Mouse (Mus musculus) ovary, postnatal 36 days (tissue): Measurements from ENCODE around the gene Ptpra.
"Not testable (repeated sequence)": the region's sequence is repeated elsewhere in the genome, so short reads cannot be mapped to it uniquely, and the experiment has no call there.

Experiments used
- DNase-seq: peaks from one replicate; pipeline ENCODE4 v3.0.0; 2022; ENCODE audit warnings: low spot score, mixed read lengths

Ptpra gene

DNA sequence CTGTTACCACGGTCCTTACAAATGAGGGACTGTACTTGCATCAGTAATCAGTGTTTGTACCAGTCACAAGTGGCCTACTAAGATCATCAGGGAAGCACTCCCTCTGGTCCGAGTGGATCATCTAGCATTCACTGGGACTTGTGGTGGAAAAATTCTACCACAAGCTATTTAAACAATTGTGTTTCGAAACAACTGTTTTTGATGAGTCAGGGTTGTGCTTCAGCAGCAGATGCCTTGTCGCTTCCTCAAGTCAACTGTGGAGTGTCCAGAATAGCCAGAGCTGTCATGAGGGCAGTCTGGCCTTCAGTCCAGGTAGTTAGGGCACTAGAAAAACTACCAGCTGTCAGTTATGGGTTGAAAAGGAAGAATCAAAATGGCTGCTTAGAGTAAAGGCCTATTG lies 38.5 kb downstream of the Ptpra start:
- no peak for DNase-seq

GRCm38 (mm10) chr2:130491162-130491561 lies 41.1 kb downstream of the Ptpra start:
- no peak for DNase-seq

DNA sequence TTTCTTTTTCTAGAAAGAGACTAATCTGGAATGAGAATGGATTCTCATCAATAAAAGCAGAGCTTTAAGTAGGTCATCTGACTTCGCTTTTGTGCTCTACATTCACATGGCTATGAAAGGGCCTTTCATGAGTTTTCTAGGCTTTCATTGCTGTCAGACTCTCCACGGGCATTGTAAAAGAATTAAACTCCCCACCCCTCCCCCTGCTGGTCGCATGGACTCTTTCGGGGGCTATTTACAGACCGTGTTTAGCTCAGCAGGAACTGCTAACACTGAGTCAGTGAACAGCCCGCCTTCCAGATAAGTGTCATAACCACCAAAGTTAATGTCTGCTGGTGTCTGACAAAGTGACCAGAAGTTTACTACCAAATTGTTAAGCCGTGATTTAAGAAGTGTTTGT lies 41.5 kb downstream of the Ptpra start:
- DNase-seq, result no peak

DNA sequence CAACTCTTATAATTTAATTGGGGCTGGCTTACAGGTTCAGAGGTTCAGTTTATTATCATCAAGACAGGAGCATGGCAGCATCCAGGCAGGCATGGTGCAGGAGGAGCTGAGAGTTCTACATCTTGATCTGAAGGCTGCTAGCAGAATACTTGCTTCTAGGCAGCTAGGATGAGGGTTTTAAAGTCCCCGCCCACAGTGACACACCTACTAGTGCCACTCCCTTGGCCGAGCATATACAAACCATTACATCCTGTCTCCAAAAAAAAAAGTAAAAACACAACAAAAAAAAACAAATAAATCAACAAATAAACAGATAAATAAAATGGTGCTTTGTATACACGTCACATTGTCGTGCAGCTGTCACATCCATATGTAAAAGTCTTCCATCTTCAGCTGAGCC lies 45.0 kb downstream of the Ptpra start:
- not testable (repeated sequence) for DNase-seq

DNA sequence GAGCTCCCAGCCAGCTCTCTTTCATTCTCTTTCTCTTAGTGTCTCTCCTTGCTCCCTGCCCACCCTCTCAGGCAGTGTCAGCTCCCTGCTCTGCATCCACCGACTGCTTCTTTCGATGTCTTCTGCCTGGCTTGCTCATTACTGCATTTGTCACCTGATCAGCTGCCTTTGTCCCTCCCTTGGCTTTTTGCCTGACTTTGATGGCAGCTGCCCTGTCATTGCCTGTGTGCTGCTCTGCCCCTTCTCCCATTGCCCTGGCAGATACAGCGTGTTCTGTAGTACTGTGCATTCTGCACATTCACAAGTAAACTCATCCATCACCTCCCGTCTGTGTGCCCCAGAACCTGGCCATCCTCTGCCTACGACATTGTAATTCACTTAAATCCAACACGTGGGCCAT lies 46.0 kb downstream of the Ptpra start:
- no peak for DNase-seq

GRCm38 (mm10) chr2:130496931-130497330 lies 46.9 kb downstream of the Ptpra start:
- DNase-seq, result no peak

GRCm38 (mm10) chr2:130499546-130499945 lies 49.5 kb downstream of the Ptpra start:
- no peak for DNase-seq

DNA sequence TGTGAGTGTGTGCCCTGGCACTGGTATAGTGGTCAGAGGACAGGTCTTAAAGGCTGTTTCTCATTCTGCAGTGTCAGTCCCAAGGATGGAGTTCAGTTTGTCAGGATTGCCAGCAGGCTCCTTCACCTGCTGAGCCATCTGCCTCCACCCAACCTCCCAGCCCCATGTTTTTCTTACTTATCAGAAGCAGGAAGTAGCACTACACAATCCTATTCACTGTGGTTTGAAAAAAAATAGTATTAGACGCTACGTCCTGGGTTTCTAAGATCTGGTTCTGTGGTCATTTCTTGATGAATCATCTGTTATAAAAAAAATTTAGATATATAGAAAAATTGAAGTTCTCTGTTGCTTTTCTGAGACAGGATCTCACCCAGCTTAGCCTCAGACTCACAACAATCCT lies 51.5 kb downstream of the Ptpra start:
- no peak for DNase-seq

- DNase-seq, result not testable (repeated sequence)
These were observed 61.5 kb downstream of the Ptpra start for GRCm38 (mm10) chr2:130511616-130512015.

- DNase-seq, result no peak
These were observed 63.8 kb downstream of the Ptpra start for GRCm38 (mm10) chr2:130513907-130514306.

- no peak for DNase-seq
These were observed 65.7 kb downstream of the Ptpra start for GRCm38 (mm10) chr2:130515791-130516190.

- no peak for DNase-seq
These were observed 71.8 kb downstream of the Ptpra start for GRCm38 (mm10) chr2:130521927-130522326.

DNA sequence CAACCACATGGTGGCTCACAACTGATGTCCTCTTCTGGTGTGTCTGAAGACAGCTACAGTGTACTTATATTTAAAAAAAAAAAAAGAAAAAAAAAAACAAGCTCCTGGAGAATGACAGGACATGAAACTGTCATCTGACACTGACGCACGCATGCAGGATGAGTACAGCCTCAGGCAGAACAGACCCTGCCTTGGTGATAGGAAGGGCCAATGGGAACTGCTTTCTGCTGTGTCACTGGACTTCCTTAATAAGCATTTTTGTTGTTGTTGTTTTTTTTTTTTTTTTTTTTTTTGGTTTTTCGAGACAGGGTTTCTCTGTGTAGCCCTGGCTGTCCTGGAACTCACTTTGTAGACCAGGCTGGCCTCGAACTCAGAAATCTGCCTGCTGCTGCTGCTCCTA lies 75.4 kb downstream of the Ptpra start:
- not testable (repeated sequence) for DNase-seq

GRCm38 (mm10) chr2:130528457-130528856 lies 78.4 kb downstream of the Ptpra start:
- no peak for DNase-seq

- DNase-seq, result no peak
These were observed 79.2 kb downstream of the Ptpra start for GRCm38 (mm10) chr2:130529290-130529689.

DNA sequence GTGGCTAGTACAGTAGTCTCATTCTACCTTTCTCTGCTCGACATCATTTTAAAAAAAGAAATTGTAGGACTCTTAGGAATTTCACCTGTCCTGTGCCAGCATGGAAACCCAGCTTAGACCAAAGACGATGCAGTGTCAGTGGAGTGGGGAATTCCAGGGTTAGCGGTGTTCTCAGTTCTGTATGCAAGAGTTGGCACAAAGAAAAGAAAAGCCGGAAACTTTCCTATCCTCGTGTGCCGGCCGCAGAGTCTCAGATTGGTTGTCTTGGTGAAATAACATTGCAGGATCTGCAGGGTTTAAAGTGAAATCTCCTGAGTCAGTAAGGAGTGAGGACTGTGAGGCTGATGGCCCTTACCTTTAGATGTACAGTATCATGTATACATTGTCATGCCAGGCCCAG lies 79.8 kb downstream of the Ptpra start:
- DNase-seq, result no peak

DNA sequence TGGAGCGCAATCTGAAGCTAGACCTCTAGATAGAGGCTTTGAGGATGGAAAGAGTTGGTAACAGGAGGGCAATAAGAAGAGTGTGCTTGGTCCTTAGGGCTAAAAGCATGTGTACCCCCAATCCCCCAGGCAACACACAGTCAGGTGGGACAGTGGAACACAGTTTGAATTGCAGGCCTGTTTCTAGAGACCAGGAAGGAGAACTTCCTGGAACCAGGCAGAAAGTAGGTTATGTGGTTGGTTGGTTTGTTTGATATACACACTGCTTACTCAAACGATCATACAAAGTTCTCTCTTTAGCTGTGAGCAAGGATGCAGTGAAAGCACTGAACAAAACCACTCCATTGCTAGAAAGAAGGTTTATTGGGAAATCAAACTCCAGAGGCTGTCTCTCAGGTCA lies 82.1 kb downstream of the Ptpra start:
- DNase-seq, result no peak

DNA sequence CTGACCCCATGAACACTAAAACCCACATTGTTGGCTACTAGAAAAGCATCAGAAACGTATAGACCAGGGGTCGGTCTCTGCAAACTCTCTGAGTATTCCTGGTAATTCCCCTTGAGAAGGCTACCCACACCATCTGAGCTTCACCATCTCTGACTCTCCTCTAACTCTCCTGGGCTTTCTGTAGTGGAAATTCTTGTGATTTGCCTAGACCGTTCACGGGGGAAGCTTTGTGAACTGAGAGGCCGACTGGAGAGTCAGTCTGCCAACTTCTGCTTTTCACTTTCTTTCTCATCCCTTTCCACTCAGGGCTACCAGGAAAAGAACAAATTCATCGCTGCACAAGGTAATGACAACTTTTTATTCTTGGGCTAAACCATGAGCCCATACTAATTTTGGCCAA lies 84.9 kb downstream of the Ptpra start:
- no peak for DNase-seq

DNA sequence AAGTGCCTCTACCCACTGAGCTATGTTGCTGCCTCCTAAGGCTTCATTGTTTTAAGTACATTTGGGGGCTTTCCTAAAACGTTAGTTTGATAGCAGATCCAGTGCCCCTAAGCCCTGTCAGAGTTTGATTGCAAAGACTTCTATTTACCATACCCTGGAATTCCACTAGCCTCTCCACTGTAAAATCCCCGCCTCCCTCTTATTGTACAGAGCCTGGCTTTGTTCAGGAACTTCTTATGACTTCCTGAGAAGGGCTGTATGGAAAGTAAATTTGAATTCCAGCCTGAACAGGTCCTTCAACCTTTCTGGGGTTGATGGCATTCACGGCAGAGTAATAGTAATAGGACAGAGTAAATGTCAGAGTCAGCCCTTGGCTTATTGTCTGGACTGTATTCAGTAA lies 86.8 kb downstream of the Ptpra start:
- DNase-seq, result no peak

DNA sequence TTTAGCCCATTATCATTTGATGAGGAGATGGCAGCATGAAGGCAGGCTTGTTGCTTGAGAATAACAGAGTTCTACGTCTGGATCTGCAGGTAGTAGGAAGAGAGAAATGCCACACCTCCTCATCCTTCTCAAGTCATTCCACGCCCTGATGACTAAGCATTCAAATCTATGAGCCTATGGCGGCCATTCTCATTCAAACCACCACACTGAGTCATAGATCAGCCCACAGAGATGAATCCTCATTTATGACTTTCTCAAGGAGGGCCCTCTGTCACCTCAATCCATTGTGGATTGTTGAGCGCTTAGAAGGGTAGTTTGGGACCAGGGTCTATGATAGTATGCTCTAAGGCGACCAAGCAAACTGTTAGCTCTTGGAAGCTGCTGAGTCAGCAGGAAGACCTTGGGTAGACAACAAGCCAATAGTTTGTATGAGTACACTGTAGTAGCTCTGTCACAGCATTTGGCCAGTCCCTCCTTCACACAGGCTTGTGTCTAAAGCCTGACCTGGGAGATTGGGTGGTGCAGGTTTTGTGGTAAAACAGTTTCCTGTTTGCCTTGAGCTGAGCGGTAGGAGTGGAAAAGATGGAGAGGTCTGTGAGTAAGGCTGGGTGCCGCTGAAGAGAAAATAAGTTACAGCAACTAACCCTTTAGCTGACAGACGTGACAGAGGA lies 88.9 kb downstream of the Ptpra start:
- no peak for DNase-seq

DNA sequence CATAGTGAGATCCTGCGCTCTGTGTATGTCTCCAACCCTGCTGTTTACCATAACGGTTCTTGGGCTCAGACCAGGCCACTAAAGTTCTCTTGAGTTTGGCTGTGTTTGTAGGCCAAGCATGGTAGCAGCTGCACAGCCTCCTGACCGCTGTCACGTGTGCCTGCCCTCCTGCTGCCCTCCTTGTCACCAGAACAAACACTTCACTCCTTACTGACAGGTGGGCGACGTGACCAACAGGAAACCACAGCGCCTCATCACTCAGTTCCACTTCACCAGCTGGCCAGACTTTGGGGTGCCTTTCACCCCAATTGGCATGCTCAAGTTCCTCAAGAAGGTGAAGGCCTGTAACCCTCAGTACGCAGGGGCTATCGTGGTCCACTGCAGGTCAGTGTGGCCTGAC lies 90.2 kb downstream of the Ptpra start:
- DNase-seq, result no peak

DNA sequence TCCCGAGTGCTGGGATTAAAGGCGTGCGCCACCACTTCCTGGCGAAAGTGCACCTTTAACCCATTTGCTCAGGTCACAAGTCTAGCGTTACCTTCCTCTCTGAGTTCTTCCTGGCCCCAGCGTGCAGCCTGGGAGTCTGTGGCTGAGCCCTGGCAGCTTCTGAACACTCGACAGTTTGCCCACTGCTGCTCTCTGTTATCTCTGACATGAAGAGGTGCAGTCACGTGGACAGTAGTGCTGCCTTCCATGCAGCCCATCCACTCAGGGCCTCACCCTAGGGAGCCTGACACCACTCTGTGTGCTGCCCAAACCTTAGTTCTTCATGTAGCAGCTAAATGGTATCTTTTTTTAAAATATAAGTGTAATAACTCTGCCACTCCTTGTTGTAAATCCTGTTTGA lies 96.9 kb downstream of the Ptpra start:
- DNase-seq, result no peak

DNA sequence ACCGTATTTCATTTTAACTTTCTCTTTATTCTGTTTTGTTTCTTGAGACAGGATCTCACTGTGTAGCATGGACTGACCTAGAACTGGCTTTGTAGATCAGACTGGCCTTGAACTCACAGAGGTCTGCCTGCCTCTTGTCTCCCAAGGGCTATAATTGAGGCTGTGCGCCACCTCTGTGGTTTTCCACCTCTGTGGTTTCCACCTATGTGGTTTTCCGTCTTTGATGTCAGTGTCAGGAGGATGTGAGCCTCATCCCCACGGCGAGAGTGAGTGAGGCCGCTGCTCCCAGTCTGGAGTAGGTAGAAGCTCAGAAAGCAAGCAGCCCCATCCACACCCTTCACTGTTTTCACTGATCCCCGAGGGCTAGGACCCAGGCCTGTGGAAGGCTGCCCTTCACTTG lies 104.8 kb downstream of the Ptpra start:
- no peak for DNase-seq

DNA sequence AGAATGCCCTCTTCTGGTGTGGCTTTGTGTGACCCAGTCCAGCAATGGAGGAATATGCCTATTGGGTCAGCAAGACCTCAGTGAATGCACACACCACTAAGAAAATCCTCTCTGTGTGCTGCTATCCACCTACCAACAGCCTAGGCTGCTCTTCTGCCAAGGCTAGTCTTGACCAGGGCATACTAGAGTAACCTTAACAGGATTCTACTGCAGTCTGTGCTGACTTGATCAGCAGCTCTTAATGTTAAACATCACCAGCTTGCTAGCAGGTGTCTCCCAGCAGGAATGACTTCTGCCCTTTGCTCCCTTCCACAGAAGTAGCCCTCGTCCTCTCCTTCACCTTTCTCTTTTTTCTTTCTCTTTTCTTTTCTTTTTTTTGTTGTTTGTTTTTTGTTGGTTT lies 106.2 kb downstream of the Ptpra start:
- no peak for DNase-seq

DNA sequence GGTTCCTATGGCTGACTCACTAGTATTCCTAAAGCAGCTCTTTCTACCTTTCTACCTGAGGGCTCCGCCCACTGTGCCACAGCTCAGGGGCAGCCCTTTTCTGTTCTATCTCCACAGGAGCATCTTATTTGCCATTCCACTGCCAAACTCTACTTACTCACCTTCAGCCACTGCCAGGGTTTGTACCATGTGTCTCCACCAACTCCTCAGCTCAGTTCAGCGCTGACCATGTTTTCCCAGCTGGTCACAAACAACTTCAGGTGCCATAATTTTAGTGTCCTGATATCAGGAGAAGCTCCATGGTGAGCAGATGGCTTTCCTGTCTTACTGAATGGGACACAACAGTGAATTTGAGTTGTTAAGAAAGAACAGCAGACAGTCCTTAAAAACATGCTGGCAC lies 107.4 kb downstream of the Ptpra start:
- no peak for DNase-seq
